Mouse (Mus musculus) liver, adult 2 months (tissue): ENCODE results near the gene Ube2h. TPM values are rescaled to one million over a fixed set of nuclear protein-coding genes. Genes with fewer than 3 reads are reported as not detected.
A peak's percentile ranks its signal among the peaks of the same experiment; 100 is the strongest.

Experiments
- DNase-seq: peaks from one replicate; pipeline ENCODE4 v3.0.0-alpha.2; 2011; ENCODE audit warnings: low read depth, low spot score; ENCODE audit errors: extremely low read depth
- H3K27ac ChIP-seq: fragments of 200-500 bp; replicated peaks from 2 replicates; pipeline ENCODE4 v1.5.1; 2012; ENCODE audit warnings: low read depth, mild to moderate bottlenecking, control low read depth, inconsistent platforms, low read length; ENCODE audit not compliant: insufficient read depth
- H3K27me3 ChIP-seq: fragments of 200-500 bp; 2 replicates; pipeline ENCODE4 v1.6.1; 2012; ENCODE audit warnings: mild to moderate bottlenecking, moderate library complexity, low read length, inconsistent platforms; ENCODE audit not compliant: control insufficient read depth, insufficient read depth
- H3K36me3 ChIP-seq: fragments of 200-500 bp; 2 replicates; pipeline ENCODE4 v1.6.1; 2012; ENCODE audit warnings: low read length, inconsistent platforms; ENCODE audit not compliant: control insufficient read depth, insufficient read depth
- H3K4me1 ChIP-seq: fragments of 200-500 bp; 2 replicates; pipeline ENCODE4 v1.6.1; 2011; ENCODE audit warnings: low read length; ENCODE audit not compliant: control insufficient read depth, insufficient read depth
- H3K4me3 ChIP-seq: fragments of 200-500 bp; 2 replicates; pipeline ENCODE4 v1.5.1; 2011; ENCODE audit warnings: low read depth, mild to moderate bottlenecking, control low read depth, low read length, moderate library complexity; ENCODE audit not compliant: insufficient read depth
- H3K79me2 ChIP-seq: fragments of 200-500 bp; 2 replicates; pipeline ENCODE4 v1.6.1; 2012; ENCODE audit warnings: inconsistent platforms, mild to moderate bottlenecking, low read length, moderate library complexity; ENCODE audit not compliant: control insufficient read depth, insufficient read depth
- H3K9ac ChIP-seq: fragments of 200-500 bp; 2 replicates; pipeline ENCODE4 v1.6.1; 2012; ENCODE audit warnings: low read depth, mild to moderate bottlenecking, control low read depth, inconsistent platforms, low read length
- CTCF ChIP-seq: fragments of 200-500 bp; IDR thresholded peaks from 2 replicates; pipeline ENCODE4 v1.5.1; 2011; ENCODE audit warnings: low read depth, low read length, control low read depth
- POLR2A ChIP-seq: fragments of 200-500 bp; IDR thresholded peaks from 2 replicates; pipeline ENCODE4 v1.6.1; 2011; ENCODE audit warnings: low read length, control low read depth; ENCODE audit not compliant: insufficient read depth; ENCODE audit errors: extremely low read depth
- WGBS: fragments of 180-500 bp; shearing (Covaris S2); methylation state at CpG from one replicate; pipeline ENCODE4 v1.1.7; 2018; 5-methylcytosine and 5-hydroxymethylcytosine counted together
- polyA plus RNA-seq: library from polyadenylated mRNA; depleted of rRNA; stranded (reverse); fragments of >200 nt; gene quantifications from 2 replicates; pipeline ENCODE4 v1.2.3, GENCODE M21; 2012; rRNA removed
- total RNA-seq: library from RNA; depleted of rRNA; stranded (reverse); fragments of >200 nt; gene quantifications from 2 replicates; pipeline ENCODE4 v1.2.3, GENCODE M21; 2014; rRNA removed

The Ube2h gene
- total RNA-seq = 30.7 and 30.9 TPM in 2 replicates
- 43.3 and 57.2 TPM in 2 replicates for polyA plus RNA-seq

GRCm38 (mm10) chr6:30304399-30304917 lies at the start of gene Ube2h:
Ube2h (minus strand) TSS chr6:30304539.
- Histone ChIP-seq H3K79me2 (peaks cover 15% of the 10 kb centered on the region; the same call in 1 of the 2 replicates), H3K36me3 (no peaks in the 10 kb centered on the region; the same call in 1 of the 2 replicates), H3K4me3 (peak within 1 kb of the TSS; percentile 69), H3K4me1 (peaks cover 10% of the 10 kb centered on the region), H3K27ac (peak within 1 kb of the TSS; percentile 93), H3K27me3 (no peaks in the 10 kb centered on the region), H3K9ac (peak within 1 kb of the TSS; percentile 93)
- DNase-seq = peak; percentile 85
- 1% methylated on average over 33 of the region's 33 CpGs for WGBS
- TF ChIP-seq CTCF = no peak
- TF ChIP-seq POLR2A = peak; percentile 95

GRCm38 (mm10) chr6:30353661-30354060 lies 49.3 kb upstream of the Ube2h start:
- peaks cover 6% of the 10 kb centered on the region for H3K4me1 ChIP-seq
- H3K27ac ChIP-seq = no peak overlapping the region
- no peak overlapping the region for H3K4me3 ChIP-seq
- H3K79me2 ChIP-seq = no peaks in the 10 kb centered on the region
- H3K27me3 ChIP-seq = no peaks in the 10 kb centered on the region
- 92% methylated on average over 8 of the region's 8 CpGs for WGBS
- no peaks in the 10 kb centered on the region for H3K36me3 ChIP-seq
- no peak overlapping the region for H3K9ac ChIP-seq
- TF ChIP-seq CTCF = no peak
- no peak for TF ChIP-seq POLR2A
- DNase-seq = no peak

DNA sequence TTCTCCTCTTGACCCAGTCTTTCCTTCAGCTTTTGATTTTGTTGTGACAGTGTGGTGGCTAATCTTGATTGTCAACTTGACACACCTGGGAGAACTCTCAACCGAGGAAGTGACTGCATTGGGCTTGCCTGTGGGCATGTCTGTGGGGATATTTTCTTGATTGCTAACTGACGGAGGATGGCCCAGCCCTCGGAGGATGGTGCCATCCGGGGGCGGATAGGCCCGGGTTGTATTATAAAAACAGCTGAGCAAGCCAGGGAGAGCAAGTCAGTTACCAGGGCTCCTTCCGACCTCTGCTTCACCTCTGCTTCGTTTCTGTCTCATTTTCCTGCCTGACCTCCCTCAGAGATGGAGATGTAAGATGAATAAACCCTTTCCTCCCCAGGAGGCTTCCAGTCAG lies 48.4 kb upstream of the Ube2h start:
- Histone ChIP-seq H3K27ac (no peak overlapping the region), H3K9ac (no peak overlapping the region), H3K36me3 (no peaks in the 10 kb centered on the region), H3K4me3 (no peak overlapping the region), H3K79me2 (no peaks in the 10 kb centered on the region), H3K4me1 (peaks cover 6% of the 10 kb centered on the region), H3K27me3 (no peaks in the 10 kb centered on the region)
- DNase-seq = no peak
- WGBS = 71% methylated on average over 8 of the region's 8 CpGs
- TF ChIP-seq CTCF (no peak), POLR2A (no peak)

- Histone ChIP-seq H3K27ac (no peak overlapping the region), H3K4me1 (peaks cover 2% of the 10 kb centered on the region), H3K79me2 (no peaks in the 10 kb centered on the region), H3K4me3 (no peak overlapping the region), H3K9ac (no peak overlapping the region), H3K36me3 (no peaks in the 10 kb centered on the region), H3K27me3 (no peaks in the 10 kb centered on the region)
- no peak for DNase-seq
- no peak for TF ChIP-seq CTCF
- TF ChIP-seq POLR2A = no peak
- WGBS = 89% methylated on average over 9 of the region's 9 CpGs
Measured at GRCm38 (mm10) chr6:30351290-30351689, 47.0 kb upstream of the Ube2h start.

GRCm38 (mm10) chr6:30347288-30347801 lies 43.0 kb upstream of the Ube2h start:
- no peak for DNase-seq
- TF ChIP-seq CTCF (no peak), POLR2A (no peak)
- WGBS = 86% methylated on average over 4 of the region's 4 CpGs
- no peaks in the 10 kb centered on the region for H3K79me2 ChIP-seq
- no peak overlapping the region for H3K9ac ChIP-seq
- H3K4me1 ChIP-seq = no peaks in the 10 kb centered on the region
- no peaks in the 10 kb centered on the region for H3K27me3 ChIP-seq
- no peak overlapping the region for H3K4me3 ChIP-seq
- H3K27ac ChIP-seq = no peak overlapping the region
- no peaks in the 10 kb centered on the region for H3K36me3 ChIP-seq

DNA sequence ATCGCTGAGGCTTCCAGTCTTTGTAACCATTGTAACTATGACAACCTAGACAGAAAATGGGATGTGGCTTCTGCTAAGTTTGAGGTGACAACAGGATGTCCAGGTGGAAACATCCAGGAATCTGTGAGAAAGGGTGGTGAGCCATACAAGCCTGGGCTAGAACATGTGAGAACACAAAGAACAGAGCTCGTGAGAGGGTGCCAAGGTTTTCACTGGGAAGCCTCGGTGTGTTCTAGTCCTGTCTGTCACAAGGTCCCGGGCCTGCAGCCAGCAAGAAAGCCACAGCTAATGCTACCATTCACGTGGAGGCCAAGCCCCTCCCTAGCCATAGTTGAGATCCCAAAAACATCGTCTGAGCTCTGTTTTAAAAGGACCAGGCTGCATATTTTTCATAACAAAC lies 42.4 kb upstream of the Ube2h start:
- DNase-seq = no peak
- WGBS = 65% methylated on average over 6 of the region's 6 CpGs

More for the DNA sequence above, 42.4 kb upstream of the Ube2h start:
- H3K27me3 ChIP-seq = no peaks in the 10 kb centered on the region
- TF ChIP-seq POLR2A (no peak), CTCF (no peak)
- no peak overlapping the region for H3K27ac ChIP-seq
- no peak overlapping the region for H3K4me3 ChIP-seq
- H3K79me2 ChIP-seq = no peaks in the 10 kb centered on the region
- H3K36me3 ChIP-seq = no peaks in the 10 kb centered on the region
- no peaks in the 10 kb centered on the region for H3K4me1 ChIP-seq
- no peak overlapping the region for H3K9ac ChIP-seq
